Mouse (Mus musculus) stomach, embryonic 14.5 days (tissue): ENCODE measurements at regions not wholly inside any gene's neighbourhood (a gene's known extent, or its start where the extent isn't known, plus 50 kb on each side); places are given as distances from the start of the nearest gene placed in this dataset.

Experiments used
- ATAC-seq: fragments of 200-750 bp; cut with Nextera tagmentation; 2 replicates; pipeline ENCODE4 v1.8.0; 2017; ENCODE audit warnings: low read depth, moderate TSS enrichment; ENCODE audit not compliant: insufficient number of reproducible peaks, insufficient read depth, low FRiP score
- H3K27ac ChIP-seq: fragments of 300-500 bp; sonication (generic); 2 replicates; pipeline ENCODE4 v1.5.1; 2014; ENCODE audit warnings: mild to moderate bottlenecking, low read length, moderate library complexity, mixed read lengths
- H3K27me3 ChIP-seq: fragments of 300-500 bp; sonication (generic); 2 replicates; pipeline ENCODE4 v1.6.1; 2014; ENCODE audit warnings: low read length, control low read depth, mixed read lengths; ENCODE audit not compliant: control insufficient read depth, insufficient read depth
- H3K36me3 ChIP-seq: fragments of 300-500 bp; sonication (generic); 2 replicates; pipeline ENCODE4 v1.6.1; 2014; ENCODE audit warnings: mild to moderate bottlenecking, control low read depth, low read length, moderate library complexity, mixed read lengths; ENCODE audit not compliant: control insufficient read depth, insufficient read depth
- H3K4me1 ChIP-seq: fragments of 300-500 bp; sonication (generic); 2 replicates; pipeline ENCODE4 v1.6.1; 2014; ENCODE audit warnings: low read length, control low read depth, mixed read lengths; ENCODE audit not compliant: control insufficient read depth, insufficient read depth
- H3K4me2 ChIP-seq: fragments of 300-500 bp; sonication (generic); replicated peaks from 2 replicates; pipeline ENCODE4 v1.6.1; 2014; ENCODE audit warnings: low read depth, low read length, control low read depth
- H3K4me3 ChIP-seq: fragments of 300-500 bp; sonication (generic); 2 replicates; pipeline ENCODE4 v1.5.1; 2014; ENCODE audit warnings: low read depth, low read length, control low read depth
- H3K9ac ChIP-seq: fragments of 300-500 bp; sonication (generic); replicated peaks from 2 replicates; pipeline ENCODE4 v1.6.1; 2014; ENCODE audit warnings: low read depth, mild to moderate bottlenecking, control low read depth, low read length, moderate library complexity, mixed read lengths
- H3K9me3 ChIP-seq: fragments of 300-500 bp; sonication (generic); 2 replicates; pipeline ENCODE4 v1.6.1; 2016; ENCODE audit warnings: low read depth, low read length, control low read depth; ENCODE audit not compliant: control insufficient read depth
- WGBS: fragments of 180-500 bp; shearing (Covaris S2); extraction: QIAGEN DNeasy Blood & Tissue Kit; methylation state at CpG from one replicate; pipeline ENCODE4 v1.1.7; 2014; 5-methylcytosine and 5-hydroxymethylcytosine counted together

DNA sequence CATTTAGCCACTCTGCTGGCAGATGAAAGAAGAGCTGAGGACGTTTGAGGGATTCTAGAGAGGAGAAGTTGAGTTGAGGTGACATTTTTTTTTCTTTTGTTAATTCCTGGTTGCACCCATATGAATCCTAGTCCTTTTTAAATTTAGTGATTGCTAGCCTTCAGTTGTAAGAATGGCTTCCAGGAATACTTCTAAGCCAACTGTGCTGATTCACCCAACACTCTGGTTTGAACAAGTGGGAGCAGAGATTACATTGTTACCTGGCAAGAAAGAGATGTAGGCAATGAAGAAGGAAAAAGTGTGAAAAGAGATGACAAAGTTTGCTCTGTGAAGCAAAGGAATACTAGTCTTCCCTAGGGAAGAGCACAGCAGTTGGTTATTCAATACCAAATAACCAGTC, 261.1 kb upstream of the Kcnq5 start:
- Histone ChIP-seq H3K9me3 (no peaks in the 10 kb centered on the region), H3K27ac (no peak overlapping the region), H3K36me3 (no peaks in the 10 kb centered on the region), H3K9ac (no peak overlapping the region), H3K27me3 (no peaks in the 10 kb centered on the region), H3K4me2 (no peak overlapping the region), H3K4me1 (no peaks in the 10 kb centered on the region), H3K4me3 (no peak overlapping the region)
- ATAC-seq: no peak
- WGBS: 24% methylated on average over 1 of the region's 1 CpGs

DNA sequence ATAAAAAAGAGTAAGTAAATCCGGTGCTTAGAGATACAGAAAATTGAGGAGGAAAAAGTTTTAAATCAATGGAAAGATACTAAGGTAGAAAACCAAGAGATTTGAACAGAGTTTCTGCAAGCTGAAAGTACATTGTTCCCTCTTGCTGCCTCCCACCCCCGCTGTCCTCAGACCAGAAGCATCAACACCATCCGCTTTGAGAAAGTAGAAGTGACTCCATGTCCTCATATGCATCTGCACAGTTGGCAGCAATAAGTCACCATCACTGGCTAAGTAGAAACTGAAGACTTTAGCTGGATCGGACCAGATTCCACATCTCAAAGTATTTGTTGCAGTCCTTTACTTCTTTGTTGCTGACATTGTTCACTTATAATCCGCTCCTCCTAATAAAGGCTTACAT, 250.1 kb upstream of the Kcnq5 start:
- no peaks in the 10 kb centered on the region for H3K4me1 ChIP-seq
- H3K9ac ChIP-seq: no peak overlapping the region
- no peaks in the 10 kb centered on the region for H3K36me3 ChIP-seq
- no peak overlapping the region for H3K4me2 ChIP-seq
- H3K4me3 ChIP-seq: no peak overlapping the region
- no peak for ATAC-seq
- no peaks in the 10 kb centered on the region for H3K27me3 ChIP-seq
- H3K27ac ChIP-seq: no peak overlapping the region
- no peaks in the 10 kb centered on the region for H3K9me3 ChIP-seq
- 90% methylated on average over 5 of the region's 5 CpGs for WGBS

DNA sequence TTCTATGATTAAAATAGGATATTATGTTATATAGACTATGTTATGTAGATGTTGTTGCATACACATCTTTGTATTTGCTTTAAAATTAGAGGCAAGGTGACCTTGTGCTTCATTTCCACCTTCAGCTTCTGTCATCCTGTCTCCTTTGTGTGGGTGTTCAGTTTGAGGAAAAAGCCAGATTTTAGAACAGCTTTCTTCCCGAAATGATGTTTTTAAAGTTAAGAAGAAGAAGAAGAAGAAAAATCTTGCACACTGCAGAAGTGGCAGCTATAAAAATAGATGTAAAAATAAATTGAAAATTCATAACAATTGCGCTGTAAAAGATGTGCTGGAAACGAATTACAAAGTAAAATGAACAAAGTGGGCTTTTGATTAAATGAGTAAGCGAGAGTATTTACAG, 249.5 kb upstream of the Kcnq5 start:
- no peak overlapping the region for H3K4me3 ChIP-seq
- no peak overlapping the region for H3K27ac ChIP-seq
- H3K27me3 ChIP-seq: no peaks in the 10 kb centered on the region
- H3K9ac ChIP-seq: no peak overlapping the region
- H3K4me1 ChIP-seq: no peaks in the 10 kb centered on the region
- WGBS: 82% methylated on average over 4 of the region's 4 CpGs
- H3K36me3 ChIP-seq: no peaks in the 10 kb centered on the region
- no peaks in the 10 kb centered on the region for H3K9me3 ChIP-seq
- H3K4me2 ChIP-seq: no peak overlapping the region
- no peak for ATAC-seq

DNA sequence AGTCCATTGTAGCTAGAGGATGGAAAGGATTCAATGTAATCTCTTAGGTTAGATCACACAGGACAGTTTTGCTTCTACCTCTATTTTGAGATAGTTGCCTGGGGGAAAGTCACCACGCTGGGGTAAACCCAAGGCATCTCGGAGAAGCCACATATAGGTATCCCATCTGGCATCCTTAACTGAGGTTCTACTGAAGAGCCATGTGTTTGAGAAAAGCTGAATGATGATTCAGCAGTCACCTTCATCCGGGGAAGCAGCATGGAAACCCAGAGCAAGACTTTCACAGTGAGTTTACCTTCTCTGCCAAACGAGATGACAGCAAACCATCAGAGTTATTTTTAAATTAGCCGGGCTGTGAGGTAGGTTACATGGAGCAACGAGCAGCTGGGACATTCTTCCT, 248.9 kb upstream of the Kcnq5 start:
- Histone ChIP-seq H3K36me3 (no peaks in the 10 kb centered on the region), H3K27ac (no peak overlapping the region), H3K4me1 (no peaks in the 10 kb centered on the region), H3K4me3 (no peak overlapping the region), H3K27me3 (no peaks in the 10 kb centered on the region), H3K9ac (no peak overlapping the region), H3K4me2 (no peak overlapping the region), H3K9me3 (no peaks in the 10 kb centered on the region)
- no peak for ATAC-seq
- WGBS: 75% methylated on average over 6 of the region's 6 CpGs

DNA sequence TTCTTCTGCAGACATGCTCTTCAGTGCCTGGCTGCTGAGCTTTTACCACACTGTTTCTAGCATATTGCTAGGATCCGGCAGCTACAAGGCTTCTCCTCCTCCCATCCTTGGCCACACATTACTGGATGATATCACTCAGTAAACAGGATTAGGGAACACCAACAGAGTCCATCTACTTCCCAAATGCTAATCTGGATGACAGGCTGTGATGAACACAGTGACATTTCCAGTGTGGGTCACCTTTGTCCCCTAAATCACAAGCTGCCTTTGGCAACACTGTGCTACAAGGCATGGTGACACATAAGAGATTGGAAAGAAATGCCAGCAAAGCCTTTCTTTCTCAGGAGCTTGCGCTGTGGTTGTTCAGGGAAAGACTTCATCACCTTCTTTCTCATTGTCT, 246.5 kb upstream of the Kcnq5 start:
- 87% methylated on average over 2 of the region's 2 CpGs for WGBS

DNA sequence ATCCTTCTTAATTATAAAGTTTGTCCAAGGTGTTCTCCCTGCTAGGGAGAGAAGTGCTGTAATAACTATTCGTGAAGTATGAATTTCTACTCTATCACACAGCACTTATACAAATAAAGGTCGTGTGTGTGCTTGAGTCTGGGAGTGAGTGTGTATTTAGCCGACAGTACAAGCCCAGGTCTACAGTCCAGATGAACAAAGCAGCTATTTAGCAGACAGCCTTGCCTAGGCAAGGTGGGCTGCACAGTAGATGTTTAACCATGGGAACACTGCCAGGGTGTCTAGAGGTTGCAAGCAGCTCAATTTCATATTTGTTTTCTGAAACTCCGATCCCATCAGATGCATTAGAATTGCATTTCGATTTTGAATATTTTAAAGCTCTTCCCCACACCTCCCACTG, 245.2 kb upstream of the Kcnq5 start:
- Histone ChIP-seq H3K27ac (no peak overlapping the region), H3K9me3 (no peaks in the 10 kb centered on the region), H3K4me2 (no peak overlapping the region), H3K27me3 (no peaks in the 10 kb centered on the region), H3K4me1 (no peaks in the 10 kb centered on the region), H3K4me3 (no peak overlapping the region), H3K9ac (no peak overlapping the region), H3K36me3 (no peaks in the 10 kb centered on the region)
- ATAC-seq: peak; percentile 76; the same call in 1 of the 2 replicates
- 60% methylated on average over 5 of the region's 5 CpGs for WGBS

More for the DNA sequence above, 246.5 kb upstream of the Kcnq5 start:
- H3K4me3 ChIP-seq: no peak overlapping the region
- no peaks in the 10 kb centered on the region for H3K27me3 ChIP-seq
- H3K9ac ChIP-seq: no peak overlapping the region
- H3K36me3 ChIP-seq: no peaks in the 10 kb centered on the region
- no peaks in the 10 kb centered on the region for H3K4me1 ChIP-seq
- no peaks in the 10 kb centered on the region for H3K9me3 ChIP-seq
- no peak for ATAC-seq
- H3K4me2 ChIP-seq: no peak overlapping the region
- H3K27ac ChIP-seq: no peak overlapping the region

DNA sequence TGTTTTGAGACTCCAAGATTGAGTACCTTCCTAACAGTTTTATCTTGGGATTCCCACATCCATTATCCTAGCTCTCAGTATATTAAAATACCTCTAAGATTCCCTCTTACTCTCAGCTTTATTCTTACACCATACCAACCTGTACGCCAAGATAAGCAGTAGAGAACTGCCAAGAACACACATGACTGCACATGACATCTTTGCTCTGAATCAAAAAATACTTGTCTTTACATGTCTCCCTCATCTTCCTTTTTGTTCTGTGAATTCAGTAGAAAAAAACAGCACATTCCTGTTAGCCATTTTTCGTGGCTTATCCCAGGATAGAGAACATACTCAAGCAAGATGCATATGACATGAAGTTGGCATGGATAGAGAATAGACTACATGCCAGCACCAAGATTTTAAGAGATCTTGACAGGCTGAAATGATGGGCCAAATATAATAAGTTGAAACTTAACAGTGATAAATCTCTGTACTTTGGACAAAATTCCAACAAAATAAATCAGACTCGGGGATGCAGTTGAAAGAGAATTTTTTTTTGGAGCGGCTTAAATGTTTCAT, 206.0 kb upstream of the Kcnq5 start:
- Histone ChIP-seq H3K4me2 (no peak overlapping the region), H3K27me3 (no peaks in the 10 kb centered on the region), H3K4me3 (no peak overlapping the region), H3K4me1 (no peaks in the 10 kb centered on the region), H3K9me3 (no peaks in the 10 kb centered on the region), H3K27ac (no peak overlapping the region), H3K9ac (no peak overlapping the region), H3K36me3 (no peaks in the 10 kb centered on the region)
- ATAC-seq: no peak
- 72% methylated on average over 4 of the region's 4 CpGs for WGBS

DNA sequence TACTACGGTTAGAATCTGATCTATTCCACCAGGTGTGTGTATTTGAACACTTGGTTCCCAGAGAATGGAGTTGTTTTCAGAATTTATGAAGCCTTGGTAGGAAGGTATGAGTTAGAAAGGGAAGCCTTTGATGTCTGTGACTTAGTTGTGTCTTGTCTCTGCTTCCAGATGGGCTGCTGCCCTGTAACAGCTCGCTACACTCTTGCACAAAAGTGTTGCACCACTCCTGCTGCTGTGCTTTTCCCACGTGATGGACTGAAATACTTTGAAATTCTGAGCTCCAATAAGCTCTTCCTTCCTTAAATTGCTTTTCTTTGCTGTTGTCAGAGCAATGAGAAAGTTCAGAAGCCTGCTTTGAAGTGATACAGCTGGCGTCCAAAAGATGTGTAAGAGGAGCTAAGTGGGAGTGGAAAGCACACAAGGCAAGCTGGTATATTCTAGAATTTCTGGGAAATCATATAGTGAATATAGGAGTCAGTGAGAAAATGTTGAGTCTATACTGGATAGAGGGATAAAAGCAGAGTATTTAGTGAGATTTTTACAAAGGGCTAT, 174.9 kb upstream of the Kcnq5 start:
- H3K36me3 ChIP-seq: no peaks in the 10 kb centered on the region
- H3K27ac ChIP-seq: no peak overlapping the region
- H3K27me3 ChIP-seq: no peaks in the 10 kb centered on the region
- no peaks in the 10 kb centered on the region for H3K9me3 ChIP-seq
- H3K4me1 ChIP-seq: no peaks in the 10 kb centered on the region
- H3K4me3 ChIP-seq: no peak overlapping the region
- H3K4me2 ChIP-seq: no peak overlapping the region
- ATAC-seq: peak; percentile 33; the same call in 1 of the 2 replicates
- WGBS: 34% methylated on average over 4 of the region's 4 CpGs
- no peak overlapping the region for H3K9ac ChIP-seq

DNA sequence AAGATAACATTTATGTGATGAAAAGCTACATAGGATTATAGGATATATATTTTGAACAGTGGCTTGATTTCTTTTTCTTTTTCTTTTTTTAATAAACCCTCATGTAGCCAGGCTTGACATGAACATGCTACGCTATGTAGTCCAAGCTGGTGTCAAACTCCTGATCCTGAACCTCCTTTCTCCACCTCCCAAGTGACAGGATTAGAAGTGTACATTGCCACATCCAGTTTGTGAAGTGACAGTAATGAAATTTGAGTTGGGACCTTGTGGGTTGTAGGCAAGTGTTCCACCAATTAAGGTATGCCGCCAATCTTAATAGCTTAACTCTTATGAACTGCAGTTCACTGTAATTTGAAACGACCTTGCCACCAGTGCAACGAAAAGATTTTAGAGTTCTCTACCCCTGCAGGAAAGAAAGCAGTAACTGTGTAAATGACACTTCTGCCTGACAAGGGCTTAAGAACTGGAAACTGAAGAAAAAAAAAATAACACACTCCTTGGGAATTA, 156.6 kb upstream of the Kcnq5 start:
- Histone ChIP-seq H3K9ac (no peak overlapping the region), H3K4me1 (no peaks in the 10 kb centered on the region), H3K9me3 (no peaks in the 10 kb centered on the region), H3K4me3 (no peak overlapping the region), H3K27me3 (no peaks in the 10 kb centered on the region), H3K4me2 (no peak overlapping the region), H3K27ac (no peak overlapping the region), H3K36me3 (no peaks in the 10 kb centered on the region)
- no peak for ATAC-seq
- WGBS: 49% methylated on average over 4 of the region's 4 CpGs
